Mouse (Mus musculus) T-helper 17 cell (primary cell): Measurements from ENCODE around the gene 2210408I21Rik.

Source experiments
- in situ Hi-C, 2 experiments: fragments of 300-600 bp; cut with MboI, MseI; formaldehyde crosslinking; loops; 1 replicate in 1 of 2; 2 replicates in 1 of 2; pipeline ENCODE4 v1.15.1; 2025; ENCODE audit warnings: high pct_unique_total_duplicates in 2 of 2

Gene 2210408I21Rik

DNA sequence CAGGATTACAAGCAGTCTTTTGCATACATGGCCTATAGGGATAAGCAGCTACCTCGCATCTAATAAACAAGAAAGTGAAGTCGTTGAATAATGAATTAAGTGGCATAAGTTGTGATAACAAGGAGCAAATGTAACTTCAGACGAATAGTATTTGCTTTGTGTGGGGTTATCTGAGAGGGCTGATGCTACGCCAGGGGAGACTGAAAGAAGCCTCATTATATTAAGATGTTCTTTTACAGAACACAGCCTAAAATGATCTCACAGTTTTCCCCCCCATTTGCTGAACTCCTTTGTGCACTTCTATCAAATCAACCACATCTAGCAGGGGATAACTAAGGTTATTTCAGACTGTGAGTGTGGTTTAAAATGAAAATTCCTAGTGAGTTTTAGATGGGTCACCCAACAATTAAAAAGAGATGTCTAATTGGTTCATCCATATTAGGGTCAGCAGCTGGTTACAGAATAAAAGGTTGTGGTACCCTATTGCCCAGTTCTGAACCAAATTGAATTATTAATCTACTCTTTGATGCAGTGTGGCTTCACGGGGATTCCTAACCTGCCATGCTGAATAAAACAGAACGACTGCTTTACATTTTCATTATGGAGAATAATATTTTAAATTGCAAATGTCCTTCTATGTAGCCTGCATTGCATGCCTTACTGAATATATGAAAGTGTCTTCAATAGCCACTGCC is 343.2 kb downstream of the 2210408I21Rik start:
- in situ Hi-C loops = loop anchor here in 1 of 2 experiments (10.0 kb wide), 1 partner anchor 336 kb away; no protein-coding TSS in a partner anchor

DNA sequence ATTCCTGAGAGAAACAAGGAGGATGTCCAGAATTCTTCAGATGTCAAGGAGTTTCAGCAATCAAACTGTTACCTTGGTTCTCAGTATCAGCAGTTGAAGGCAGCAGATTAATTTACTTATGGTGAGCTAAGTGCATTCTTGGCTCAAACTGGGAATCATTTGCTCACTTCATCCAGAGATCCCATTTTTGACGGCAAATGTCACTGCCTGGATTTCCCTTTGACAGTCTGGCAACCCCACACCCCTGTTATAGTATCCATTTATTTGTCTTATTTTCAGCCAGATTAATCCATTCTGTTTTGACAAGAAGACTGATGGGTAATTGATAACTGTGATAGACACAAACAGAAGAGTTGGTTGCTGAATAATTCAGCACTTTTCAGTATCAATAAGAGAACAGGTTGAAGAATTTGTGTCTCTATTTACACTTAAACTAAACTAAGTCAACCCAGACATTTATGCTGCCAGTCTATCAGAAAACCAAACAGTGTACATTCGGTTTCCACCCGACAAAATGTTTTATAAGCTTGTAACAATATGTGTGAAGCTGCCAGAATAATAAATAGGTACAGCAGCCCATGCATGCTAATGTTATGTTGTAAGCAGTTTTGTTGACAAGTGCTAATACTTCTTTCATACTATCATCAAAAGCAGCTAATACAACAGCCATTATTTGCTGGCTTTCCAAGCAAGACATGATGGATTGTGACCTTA is 354.8 kb downstream of the 2210408I21Rik start:
- in situ Hi-C loops = no loop called here

DNA sequence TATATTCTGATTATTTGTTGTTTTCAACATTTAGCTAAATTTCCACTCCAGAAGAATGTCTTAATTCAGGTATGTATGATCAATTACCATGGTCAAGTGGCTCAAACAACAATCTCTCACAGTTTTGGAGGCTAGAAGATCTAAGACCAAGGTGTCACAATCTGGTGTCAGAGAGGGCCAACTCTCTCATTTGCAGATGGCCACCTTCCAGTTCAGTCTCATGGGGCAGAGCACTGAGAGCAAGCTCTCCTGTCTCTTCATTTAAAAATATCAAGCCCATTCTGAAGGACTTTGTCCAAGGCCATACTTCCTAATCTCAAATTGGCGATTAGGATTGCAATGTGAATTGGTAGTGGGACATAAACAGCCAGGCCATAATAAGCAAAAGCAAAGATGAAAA is 378.7 kb downstream of the 2210408I21Rik start:
- in situ Hi-C loops = no loop called here

DNA sequence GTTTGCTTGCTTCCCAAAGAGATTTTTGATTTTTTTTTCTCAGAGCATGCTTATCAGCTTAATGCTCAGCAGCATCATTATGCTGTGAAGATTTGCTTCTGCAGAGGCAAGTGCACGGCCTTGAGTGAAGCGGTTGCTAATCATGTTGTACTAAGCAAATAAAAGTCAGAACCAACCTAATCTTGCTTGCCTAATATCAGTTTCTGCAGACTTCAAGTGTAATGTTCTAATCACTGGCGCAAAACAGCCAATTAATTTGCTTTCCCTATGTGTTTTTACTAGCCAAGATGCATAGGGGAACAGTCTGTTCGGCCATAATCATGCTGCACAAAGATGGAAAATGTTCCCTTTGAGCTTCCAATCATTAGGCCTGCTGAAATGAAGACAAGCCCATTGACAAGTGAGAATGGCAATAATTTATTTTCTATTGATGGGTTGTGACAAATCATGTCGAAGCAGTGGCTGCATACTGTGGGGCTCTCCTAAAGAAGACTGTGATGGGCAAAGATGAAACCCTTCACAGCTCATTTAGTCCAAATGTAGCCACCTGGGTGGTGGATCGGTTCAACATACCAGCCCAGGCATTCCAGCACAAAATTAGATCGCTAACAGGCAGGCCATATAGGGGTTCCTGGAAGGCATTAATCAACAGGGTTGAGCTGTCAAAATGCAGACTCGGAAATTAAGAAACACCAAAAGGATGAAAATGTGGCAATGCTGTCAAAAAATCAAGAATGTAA is 393.8 kb downstream of the 2210408I21Rik start:
- in situ Hi-C loops = no loop called here

DNA sequence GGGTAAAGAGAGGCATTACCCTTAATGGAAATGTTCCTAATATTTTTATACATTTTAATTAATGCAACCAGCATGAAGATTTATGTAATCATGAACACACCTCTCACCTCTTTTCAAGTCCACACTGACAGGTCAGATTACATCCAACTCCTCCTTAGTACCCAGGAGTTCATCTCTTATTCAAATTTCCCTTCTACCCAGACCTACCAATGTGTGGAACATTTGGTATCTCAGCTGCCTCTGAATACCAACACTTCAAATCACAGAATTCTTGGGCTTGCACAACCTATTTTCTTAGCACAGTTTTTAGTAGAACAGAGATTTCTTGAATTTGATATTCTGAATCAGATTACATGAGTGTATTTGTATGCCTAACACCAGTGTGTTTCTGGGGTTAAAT is 394.4 kb downstream of the 2210408I21Rik start:
- in situ Hi-C loops = no loop called here

DNA sequence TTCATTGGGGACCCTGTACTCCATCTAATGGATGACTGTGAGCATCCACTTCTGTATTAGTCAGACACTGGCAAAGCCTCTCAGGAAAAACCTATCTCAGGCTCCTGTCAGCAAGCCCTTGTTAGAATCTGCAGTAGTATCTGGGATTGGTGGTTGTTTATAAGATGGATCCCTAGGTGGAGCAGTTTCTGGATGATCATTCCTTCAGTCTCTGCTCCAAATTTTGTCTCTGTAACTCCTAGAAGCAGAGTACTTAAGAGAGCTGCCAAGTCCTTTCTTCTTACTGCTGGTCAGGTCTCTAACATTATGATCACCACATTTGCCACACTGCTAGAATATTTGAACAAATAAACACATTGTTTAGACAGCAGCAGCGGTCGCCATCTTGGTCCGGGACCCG is 402.1 kb downstream of the 2210408I21Rik start:
- in situ Hi-C loops = no loop called here

DNA sequence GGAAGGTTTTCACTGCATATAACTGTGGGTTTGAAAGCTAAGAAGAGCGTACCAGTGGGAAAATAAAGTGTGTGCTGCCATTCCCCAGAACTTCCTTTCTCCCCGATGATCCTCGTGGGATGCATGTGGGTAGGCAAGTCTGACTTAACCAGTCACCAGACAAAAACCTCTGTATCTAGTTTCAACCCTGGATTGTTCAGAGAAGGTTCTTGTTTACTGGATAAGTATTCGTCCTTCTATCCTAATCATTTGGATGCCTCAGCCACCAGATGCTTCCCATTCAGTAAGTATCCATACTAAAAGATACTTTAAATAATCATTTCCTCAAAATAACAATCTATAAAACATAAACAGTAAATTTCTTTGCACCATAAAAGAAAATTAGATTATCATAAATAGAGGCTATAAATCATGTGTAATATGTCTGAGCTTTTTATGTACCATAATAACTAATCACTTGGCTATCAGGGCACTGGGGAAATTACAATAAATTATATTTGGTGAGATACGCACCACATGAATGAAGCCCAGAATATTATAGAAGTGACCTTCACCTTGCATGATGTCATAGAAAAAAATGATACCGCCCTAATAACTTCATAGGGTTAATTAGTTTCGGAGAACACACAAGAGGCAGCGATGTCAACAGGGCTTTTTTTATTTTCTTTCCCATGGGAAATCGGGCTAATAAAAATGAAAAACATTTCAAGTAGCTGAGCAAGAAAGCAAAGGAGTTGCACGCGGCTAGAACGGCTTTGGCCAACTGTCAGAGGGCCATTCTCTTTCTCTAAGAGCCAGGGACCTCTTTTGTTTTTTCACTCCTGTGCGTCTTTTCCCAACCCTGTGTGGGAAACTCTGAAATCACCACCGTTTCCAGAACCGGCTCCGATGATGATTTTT is 412.4 kb downstream of the 2210408I21Rik start:
- in situ Hi-C loops = no loop called here

DNA sequence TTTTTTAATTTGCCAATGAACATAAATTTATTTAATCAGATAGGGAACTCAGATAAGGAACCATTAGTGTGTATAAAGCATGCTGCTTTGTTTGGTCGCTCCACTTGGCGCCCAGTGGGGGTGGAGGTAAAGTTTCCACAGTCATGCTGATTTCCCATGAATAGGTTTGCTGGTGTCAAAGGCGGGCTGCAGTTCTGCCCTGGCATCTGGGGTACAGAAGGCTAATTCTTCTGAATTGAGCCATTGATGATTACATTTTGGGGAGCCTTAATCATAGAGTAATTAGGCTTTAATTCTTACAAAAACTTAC is 413.0 kb downstream of the 2210408I21Rik start:
- in situ Hi-C loops = no loop called here

DNA sequence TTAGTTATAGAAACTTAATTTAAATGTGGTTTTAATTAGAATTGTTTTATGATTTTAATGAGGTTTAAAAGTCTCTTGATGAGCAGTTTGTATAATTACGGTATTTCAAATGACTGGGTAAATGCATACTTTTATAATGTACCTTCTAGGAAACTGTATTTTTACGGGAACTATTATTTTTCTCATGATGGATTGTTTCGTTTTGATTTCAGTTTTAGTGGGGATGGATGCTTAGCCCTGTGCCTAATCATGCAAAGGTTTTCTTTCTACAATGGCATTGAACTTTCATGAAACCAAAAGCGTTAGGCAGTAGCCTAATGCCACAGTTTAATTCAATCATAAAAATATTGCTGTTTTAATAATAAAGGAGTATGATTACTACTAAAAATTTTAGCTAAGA is 413.4 kb downstream of the 2210408I21Rik start:
- in situ Hi-C loops = no loop called here

DNA sequence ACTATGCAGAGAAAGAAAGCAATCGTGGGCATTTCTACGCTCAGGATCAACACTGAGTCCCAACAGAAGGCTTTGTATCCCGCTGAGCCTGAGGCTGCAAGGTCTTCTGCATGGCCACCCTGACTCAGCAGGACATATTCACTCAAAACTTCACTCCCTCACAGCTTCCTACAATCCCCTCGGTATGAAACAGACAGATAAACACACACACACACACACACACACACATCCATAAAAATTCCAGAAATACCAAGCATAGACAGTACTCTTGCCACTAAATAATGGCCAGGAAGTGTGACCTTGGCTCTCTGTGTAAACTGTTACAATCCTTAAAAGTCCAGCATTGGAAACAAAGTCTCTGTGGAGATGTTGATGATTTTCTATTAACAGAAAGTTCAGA is 458.7 kb downstream of the 2210408I21Rik start:
- in situ Hi-C loops = no loop called here

DNA sequence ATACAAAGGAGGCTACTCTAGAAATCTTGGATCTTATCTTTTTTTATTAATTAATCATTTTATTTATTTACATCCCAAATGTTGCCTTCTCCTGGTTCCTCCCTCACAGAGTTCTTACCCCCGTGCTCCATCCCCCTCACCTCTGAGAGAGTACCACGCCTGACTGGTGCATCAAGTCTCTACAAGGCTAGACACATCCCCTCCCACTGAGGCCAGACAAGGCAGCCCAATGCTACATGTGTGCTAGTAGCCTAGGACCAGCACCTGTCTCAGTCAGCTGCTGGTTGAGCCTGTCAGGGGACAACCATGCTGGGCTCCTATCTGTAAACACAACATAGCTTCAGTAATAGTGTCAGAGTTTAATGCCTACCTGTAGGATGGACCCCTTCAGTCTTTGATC is 480.0 kb downstream of the 2210408I21Rik start:
- in situ Hi-C loops = no loop called here
